Mouse (Mus musculus) kidney, embryonic 16.5 days (tissue): ENCODE measurements around the gene Gm4846. TPM values are rescaled to one million over a fixed set of nuclear protein-coding genes. Genes with fewer than 3 reads are reported as not detected.

Experiments
- ATAC-seq: fragments of 200-750 bp; cut with Nextera tagmentation; 2 replicates; pipeline ENCODE4 v1.8.0; 2017; ENCODE audit warnings: moderate TSS enrichment; ENCODE audit not compliant: low FRiP score, low TSS enrichment
- H3K27ac ChIP-seq: fragments of 300-500 bp; sonication (generic); 2 replicates; pipeline ENCODE4 v1.5.1; 2014; ENCODE audit warnings: low read length
- H3K27me3 ChIP-seq: fragments of 300-500 bp; sonication (generic); 2 replicates; pipeline ENCODE4 v1.6.1; 2014; ENCODE audit warnings: low read length, control low read depth, mixed read lengths; ENCODE audit not compliant: insufficient read depth
- H3K36me3 ChIP-seq: fragments of 300-500 bp; sonication (generic); 2 replicates; pipeline ENCODE4 v1.6.1; 2014; ENCODE audit warnings: low read length, control low read depth, mixed read lengths; ENCODE audit not compliant: insufficient read depth
- H3K4me1 ChIP-seq: fragments of 300-500 bp; sonication (generic); 2 replicates; pipeline ENCODE4 v1.6.1; 2014; ENCODE audit warnings: low read length, control low read depth, mixed read lengths; ENCODE audit not compliant: insufficient read depth
- H3K4me2 ChIP-seq: fragments of 300-500 bp; sonication (generic); replicated peaks from 2 replicates; pipeline ENCODE4 v1.6.1; 2014; ENCODE audit warnings: low read depth, low read length
- H3K4me3 ChIP-seq: fragments of 300-500 bp; sonication (generic); 2 replicates; pipeline ENCODE4 v1.5.1; 2014; ENCODE audit warnings: mild to moderate bottlenecking, low read length
- H3K9ac ChIP-seq: fragments of 300-500 bp; sonication (generic); replicated peaks from 2 replicates; pipeline ENCODE4 v1.6.1; 2014; ENCODE audit warnings: low read length
- H3K9me3 ChIP-seq: fragments of 300-500 bp; sonication (generic); 2 replicates; pipeline ENCODE4 v1.6.1; 2016; ENCODE audit warnings: low read length, control low read depth
- WGBS: fragments of 180-500 bp; shearing (Covaris S2); extraction: QIAGEN DNeasy Blood & Tissue Kit; methylation state at CpG from one replicate; pipeline ENCODE4 v1.1.7; 2014; 5-methylcytosine and 5-hydroxymethylcytosine counted together
- polyA plus RNA-seq: library from polyadenylated mRNA; unstranded; fragments of >200 nt; fragmentation: Nextera tagmentation; extraction: Ambion mirVana; gene quantifications from 2 replicates; pipeline ENCODE4 v1.2.1, GENCODE M21; 2015

Gm4846 gene
- polyA plus RNA-seq, 1 experiment from 2014 or later = not detected

GRCm38 (mm10) chr1:166439426-166439825, 58.0 kb downstream of the Gm4846 start:
- 61% methylated on average over 6 of the region's 6 CpGs for WGBS
- H3K4me3 ChIP-seq = no peak overlapping the region
- no peak overlapping the region for H3K27ac ChIP-seq
- ATAC-seq = no peak
- no peaks in the 10 kb centered on the region for H3K27me3 ChIP-seq
- H3K4me2 ChIP-seq = no peak overlapping the region
- H3K9me3 ChIP-seq = no peaks in the 10 kb centered on the region
- no peaks in the 10 kb centered on the region for H3K36me3 ChIP-seq
- no peaks in the 10 kb centered on the region for H3K4me1 ChIP-seq
- H3K9ac ChIP-seq = no peak overlapping the region

Other genes with a start within 250 kb of the Gm4846 start
- gene Ildr2, start 243.4 kb downstream of the Gm4846 start, polyA plus RNA-seq = 1.5 and 1.6 TPM in 2 replicates
- 66.3 TPM in 2 replicates for gene Tada1, start 118.5 kb downstream of the Gm4846 start, polyA plus RNA-seq
- gene Pogk, start 87.7 kb downstream of the Gm4846 start, polyA plus RNA-seq = 14.9 and 16.7 TPM in 2 replicates
- not detected in 2 replicates for gene Gm4847, start 150.1 kb upstream of the Gm4846 start, polyA plus RNA-seq
- 0.07 TPM in 1 of 2 replicates, not detected in the other for gene Fmo9, start 184.3 kb upstream of the Gm4846 start, polyA plus RNA-seq